Mouse (Mus musculus) midbrain, embryonic 13.5 days (tissue): Measurements from ENCODE around the gene Kdm2b. TPM values are rescaled to one million over a fixed set of nuclear protein-coding genes. Genes with fewer than 3 reads are reported as not detected.

Source experiments
- ATAC-seq: fragments of 200-750 bp; cut with Nextera tagmentation; 2 replicates; pipeline ENCODE4 v1.8.0; 2017; ENCODE audit warnings: mild to moderate bottlenecking, moderate TSS enrichment, moderate library complexity
- H3K27ac ChIP-seq: fragments of 300-500 bp; sonication (generic); 2 replicates; pipeline ENCODE4 v1.5.1; 2015; ENCODE audit warnings: inconsistent platforms, mild to moderate bottlenecking, moderate library complexity
- H3K27me3 ChIP-seq: fragments of 300-500 bp; sonication (generic); 2 replicates; pipeline ENCODE4 v1.6.1; 2015; ENCODE audit warnings: mild to moderate bottlenecking, inconsistent platforms
- H3K36me3 ChIP-seq: fragments of 300-500 bp; sonication (generic); 2 replicates; pipeline ENCODE4 v1.6.1; 2015; ENCODE audit warnings: mild to moderate bottlenecking, inconsistent platforms
- H3K4me1 ChIP-seq: fragments of 300-500 bp; sonication (generic); replicated peaks from 2 replicates; pipeline ENCODE4 v1.6.1; 2015; ENCODE audit warnings: inconsistent platforms
- H3K4me2 ChIP-seq: fragments of 300-500 bp; sonication (generic); replicated peaks from 2 replicates; pipeline ENCODE4 v1.6.1; 2015; ENCODE audit warnings: moderate library complexity, mild to moderate bottlenecking, inconsistent platforms
- H3K4me3 ChIP-seq: fragments of 300-500 bp; sonication (generic); replicated peaks from 2 replicates; pipeline ENCODE4 v1.5.1; 2015; ENCODE audit warnings: mild to moderate bottlenecking, inconsistent platforms
- H3K9ac ChIP-seq: fragments of 300-500 bp; sonication (generic); replicated peaks from 2 replicates; pipeline ENCODE4 v1.6.1; 2015; ENCODE audit warnings: mild to moderate bottlenecking, inconsistent platforms
- H3K9me3 ChIP-seq: fragments of 300-500 bp; sonication (generic); 2 replicates; pipeline ENCODE4 v1.6.1; 2016; ENCODE audit warnings: mild to moderate bottlenecking, inconsistent platforms
- WGBS: fragments of 180-500 bp; shearing (Covaris S2); methylation state at CpG from one replicate; pipeline ENCODE4 v1.1.7; 2015; 5-methylcytosine and 5-hydroxymethylcytosine counted together
- polyA plus RNA-seq: library from polyadenylated mRNA; unstranded; fragments of >200 nt; fragmentation: Nextera tagmentation; extraction: Ambion mirVana; gene quantifications from 2 replicates; pipeline ENCODE4 v1.2.1, GENCODE M21; 2015

Kdm2b gene
- polyA plus RNA-seq, 1 experiment from 2014 or later = 116 TPM

GRCm38 (mm10) chr5:123023049-123023448, 33.4 kb upstream of the Kdm2b start:
- H3K27ac ChIP-seq = no peak overlapping the region
- ATAC-seq = no peak
- no peaks in the 10 kb centered on the region for H3K36me3 ChIP-seq
- H3K4me2 ChIP-seq = no peak overlapping the region
- WGBS = 85% methylated on average over 6 of the region's 6 CpGs
- H3K4me3 ChIP-seq = no peak overlapping the region
- no peaks in the 10 kb centered on the region for H3K9me3 ChIP-seq
- H3K9ac ChIP-seq = no peak overlapping the region
- peaks cover 24% of the 10 kb centered on the region for H3K4me1 ChIP-seq
- no peaks in the 10 kb centered on the region for H3K27me3 ChIP-seq

DNA sequence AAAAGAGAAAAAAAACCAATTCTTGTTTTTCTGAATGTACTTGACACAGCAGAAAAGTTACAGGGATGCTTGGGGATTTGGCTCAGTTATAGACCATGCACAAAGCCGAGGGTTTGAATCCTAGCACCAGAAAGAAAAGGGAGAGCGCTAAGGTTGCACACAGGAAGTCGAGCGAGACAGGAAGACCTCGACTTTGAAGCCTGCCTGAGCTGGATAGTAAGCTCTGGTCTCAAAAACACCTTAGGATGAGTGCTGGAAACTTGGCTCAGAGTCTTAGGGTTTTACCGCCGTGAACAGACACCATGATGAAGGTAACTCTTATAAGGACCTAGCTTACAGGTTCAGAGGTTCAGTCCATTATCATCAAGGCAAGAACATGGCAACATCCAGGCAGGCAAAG, 31.8 kb upstream of the Kdm2b start:
- Histone ChIP-seq H3K9me3 (no peaks in the 10 kb centered on the region), H3K36me3 (no peaks in the 10 kb centered on the region), H3K27ac (no peak overlapping the region), H3K4me2 (no peak overlapping the region), H3K4me3 (no peak overlapping the region), H3K27me3 (no peaks in the 10 kb centered on the region), H3K4me1 (peaks cover 33% of the 10 kb centered on the region), H3K9ac (no peak overlapping the region)
- 93% methylated on average over 7 of the region's 7 CpGs for WGBS
- no peak for ATAC-seq

- WGBS = 91% methylated on average over 5 of the region's 5 CpGs
- no peak overlapping the region for H3K9ac ChIP-seq
- no peaks in the 10 kb centered on the region for H3K27me3 ChIP-seq
- H3K4me1 ChIP-seq = peaks cover 43% of the 10 kb centered on the region
- no peak overlapping the region for H3K4me3 ChIP-seq
- H3K27ac ChIP-seq = peak overlapping the region; percentile 77; the same call in 1 of the 2 replicates
- H3K4me2 ChIP-seq = no peak overlapping the region
- H3K9me3 ChIP-seq = no peaks in the 10 kb centered on the region
- no peak for ATAC-seq
- H3K36me3 ChIP-seq = no peaks in the 10 kb centered on the region
Measured at GRCm38 (mm10) chr5:123020426-123020825, 30.8 kb upstream of the Kdm2b start.

GRCm38 (mm10) chr5:123019336-123020016, 29.9 kb upstream of the Kdm2b start:
- Histone ChIP-seq H3K4me1 (peaks cover 46% of the 10 kb centered on the region), H3K27ac (peak overlapping the region; percentile 77), H3K9me3 (no peaks in the 10 kb centered on the region), H3K4me2 (peak overlapping the region; percentile 16), H3K27me3 (no peaks in the 10 kb centered on the region), H3K36me3 (no peaks in the 10 kb centered on the region), H3K9ac (0 out of 2 replicates have a peak overlapping the region, but pooled peaks have one; percentile 39), H3K4me3 (no peak overlapping the region)
- 0 out of 2 replicates have a peak, but pooled peaks have one; percentile 41 for ATAC-seq
- 37% methylated on average over 10 of the region's 10 CpGs for WGBS

DNA sequence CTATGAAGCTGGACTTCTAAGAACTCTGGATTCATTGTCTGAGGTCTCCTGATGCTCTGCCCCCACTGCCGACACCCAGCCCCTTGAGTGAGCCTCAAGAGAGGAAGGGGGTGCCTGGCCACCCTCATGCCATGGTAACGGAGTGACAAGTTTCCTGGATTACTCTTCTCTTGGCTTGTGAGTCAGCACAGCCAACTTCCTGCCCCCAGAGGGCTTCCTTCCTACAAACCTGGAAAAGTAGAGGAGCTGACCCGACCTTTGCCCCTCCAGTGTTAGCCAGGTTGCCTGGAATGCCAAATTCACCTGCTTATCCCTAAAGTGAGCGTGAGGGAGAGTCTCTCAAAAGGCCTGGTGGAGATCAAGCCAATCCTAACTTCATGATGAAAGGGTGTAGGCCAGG, 27.9 kb upstream of the Kdm2b start:
- Histone ChIP-seq H3K4me3 (no peak overlapping the region), H3K27ac (no peak overlapping the region), H3K9ac (no peak overlapping the region), H3K4me2 (no peak overlapping the region), H3K9me3 (no peaks in the 10 kb centered on the region), H3K4me1 (peaks cover 48% of the 10 kb centered on the region), H3K27me3 (no peaks in the 10 kb centered on the region), H3K36me3 (no peaks in the 10 kb centered on the region)
- WGBS = 83% methylated on average over 4 of the region's 4 CpGs
- no peak for ATAC-seq

- H3K4me2 ChIP-seq = peak overlapping the region; percentile 66
- ATAC-seq = no peak
- H3K27ac ChIP-seq = peak overlapping the region; percentile 93; the same call in 1 of the 2 replicates
- no peaks in the 10 kb centered on the region for H3K9me3 ChIP-seq
- peak overlapping the region; percentile 75 for H3K4me3 ChIP-seq
- WGBS = 24% methylated on average over 8 of the region's 8 CpGs
- peaks cover 48% of the 10 kb centered on the region for H3K4me1 ChIP-seq
- H3K36me3 ChIP-seq = no peaks in the 10 kb centered on the region
- no peaks in the 10 kb centered on the region for H3K27me3 ChIP-seq
- peak overlapping the region; percentile 84 for H3K9ac ChIP-seq
Measured at GRCm38 (mm10) chr5:123015915-123016314, 26.3 kb upstream of the Kdm2b start.

DNA sequence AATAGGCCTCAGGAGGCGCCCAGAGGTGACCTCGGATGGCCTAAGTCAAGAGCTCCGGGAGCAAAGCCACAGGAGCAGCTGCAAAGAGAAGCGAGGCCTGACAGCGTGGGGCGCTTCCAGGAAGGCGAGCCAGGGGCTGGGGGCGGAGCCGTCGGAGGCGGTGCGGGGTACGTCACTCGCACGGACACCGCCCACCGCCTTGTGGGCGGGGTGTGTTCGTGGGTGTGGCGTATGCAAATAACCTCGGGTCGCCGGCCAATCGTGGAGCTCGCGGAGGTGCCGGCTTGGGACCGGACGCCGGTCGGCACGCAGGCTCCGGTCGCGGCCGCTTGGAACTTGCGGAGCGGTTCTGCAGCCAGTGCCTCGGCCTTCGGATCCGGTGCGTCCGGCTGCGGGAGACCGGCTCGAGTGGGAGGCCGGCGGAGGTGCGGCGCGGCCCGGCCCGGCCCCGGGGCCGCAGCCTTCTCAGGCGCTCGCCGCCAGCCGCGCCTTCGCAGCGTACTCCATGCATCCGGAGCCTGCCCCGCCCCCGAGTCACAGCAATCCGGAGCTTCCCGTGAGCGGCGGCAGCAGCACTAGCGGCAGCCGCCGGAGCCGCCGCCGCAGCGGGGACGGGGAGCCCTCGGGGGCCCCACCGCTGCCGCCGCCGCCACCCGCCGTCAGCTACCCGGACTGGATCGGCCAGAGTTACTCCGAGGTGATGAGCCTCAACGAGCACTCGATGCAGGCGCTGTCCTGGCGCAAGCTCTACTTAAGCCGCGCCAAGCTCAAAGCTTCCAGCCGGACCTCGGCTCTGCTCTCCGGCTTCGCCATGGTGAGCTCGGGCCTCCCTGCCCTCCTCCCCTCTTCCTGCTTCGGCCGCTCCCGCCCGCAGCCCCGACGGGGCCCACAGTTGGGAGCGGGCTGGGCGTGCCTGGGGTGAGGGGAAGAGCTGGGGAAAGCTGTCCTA, 25.4 kb upstream of the Kdm2b start, which contains the start of gene Orai1:
Gene Orai1 (plus strand): TSS at position 322 of the 949 bp plus-strand sequence.
- WGBS = under 1% methylated on average over 91 of the region's 106 CpGs
- H3K4me3 ChIP-seq = peak within 1 kb of the TSS; percentile 75
- peaks cover 45% of the 10 kb centered on the region for H3K4me1 ChIP-seq
- H3K9ac ChIP-seq = peak within 1 kb of the TSS; percentile 84
- peak within 1 kb of the TSS; percentile 66 for H3K4me2 ChIP-seq
- peak; percentile 92 for ATAC-seq
- H3K36me3 ChIP-seq = no peaks in the 10 kb centered on the region
- peak within 1 kb of the TSS; percentile 93 for H3K27ac ChIP-seq
- no peaks in the 10 kb centered on the region for H3K9me3 ChIP-seq
- H3K27me3 ChIP-seq = no peaks in the 10 kb centered on the region

DNA sequence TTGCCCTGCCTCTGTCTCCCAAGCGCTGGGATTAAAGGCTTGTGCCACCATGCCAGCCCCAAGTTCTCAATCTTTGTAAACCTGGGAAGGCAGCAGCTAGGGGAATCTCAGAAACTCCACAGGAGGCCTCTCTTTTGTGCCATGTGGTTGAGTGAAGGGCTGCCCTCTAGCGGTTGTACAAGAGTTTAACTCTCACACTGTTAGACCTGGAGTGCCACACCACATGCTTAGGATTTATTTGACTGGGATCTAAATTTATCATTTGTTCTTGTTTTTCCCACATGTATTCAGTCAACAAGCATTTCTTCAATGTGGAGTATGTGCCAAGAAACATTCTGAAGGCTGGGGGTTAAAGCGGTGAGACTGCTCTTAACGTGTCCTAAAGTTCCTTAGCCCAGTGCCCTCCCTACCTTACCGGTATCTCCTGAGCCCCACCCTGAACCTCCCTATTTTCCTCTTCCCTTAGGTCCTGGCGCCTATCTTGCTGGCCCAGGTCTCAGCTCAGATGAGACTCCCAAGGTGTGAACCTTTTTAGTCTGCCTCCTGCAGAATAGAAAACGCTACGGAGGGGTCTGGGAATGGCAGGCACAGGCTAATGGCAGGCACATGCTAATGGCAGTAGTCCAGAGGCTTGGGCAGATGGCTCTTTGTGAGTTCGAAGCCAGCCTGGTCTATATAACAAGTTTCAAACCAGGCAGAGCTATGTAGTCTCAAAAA, 24.1 kb upstream of the Kdm2b start:
- Histone ChIP-seq H3K27ac (no peak overlapping the region), H3K4me3 (no peak overlapping the region), H3K27me3 (no peaks in the 10 kb centered on the region), H3K4me1 (peaks cover 32% of the 10 kb centered on the region), H3K4me2 (no peak overlapping the region), H3K9me3 (no peaks in the 10 kb centered on the region), H3K36me3 (no peaks in the 10 kb centered on the region), H3K9ac (no peak overlapping the region)
- ATAC-seq = no peak
- WGBS = 60% methylated on average over 9 of the region's 9 CpGs

DNA sequence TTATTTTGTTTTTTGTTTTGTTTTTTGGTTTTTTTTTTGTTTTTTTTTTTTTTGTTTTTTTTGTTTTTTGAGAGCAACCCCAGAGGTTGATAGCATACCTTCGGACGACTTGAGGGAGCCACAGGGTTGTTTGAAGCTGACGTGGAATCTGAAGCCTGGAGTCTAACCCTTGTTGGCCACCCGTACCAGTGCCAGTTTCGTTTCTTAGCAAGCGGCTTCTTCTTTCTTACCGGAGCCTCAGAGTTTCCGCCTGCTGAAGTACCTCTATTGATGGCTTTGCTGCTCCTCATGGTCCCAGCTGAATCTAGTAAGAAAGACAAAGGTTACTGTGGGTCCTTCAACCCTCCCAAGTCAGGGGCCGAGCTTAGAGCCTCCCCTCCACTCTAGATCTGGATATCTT, 22.1 kb upstream of the Kdm2b start:
- ATAC-seq = no peak

DNA sequence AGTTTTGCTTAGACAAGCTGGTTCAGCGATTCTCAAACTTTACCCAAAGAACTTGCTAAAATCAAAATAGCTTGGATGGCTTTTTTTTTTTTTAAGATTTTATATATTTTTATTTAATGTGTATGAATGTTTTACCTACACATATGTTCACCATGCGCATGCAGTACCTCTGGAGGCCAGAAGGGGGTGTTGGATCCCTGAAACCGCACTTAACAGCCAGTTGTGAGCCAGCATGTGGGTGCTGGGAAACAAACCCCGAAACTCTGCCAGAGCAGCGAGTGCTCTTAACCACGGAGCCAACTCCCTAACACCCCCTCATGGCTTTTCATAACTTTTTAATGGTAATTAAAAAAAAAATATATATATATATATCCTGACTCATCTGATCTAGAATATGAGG, 21.2 kb upstream of the Kdm2b start:
- H3K36me3 ChIP-seq = no peaks in the 10 kb centered on the region
- WGBS = 93% methylated on average over 6 of the region's 6 CpGs
- H3K4me2 ChIP-seq = no peak overlapping the region
- H3K4me3 ChIP-seq = no peak overlapping the region
- no peak overlapping the region for H3K9ac ChIP-seq
- ATAC-seq = no peak
- H3K9me3 ChIP-seq = no peaks in the 10 kb centered on the region
- no peaks in the 10 kb centered on the region for H3K27me3 ChIP-seq
- H3K4me1 ChIP-seq = peaks cover 18% of the 10 kb centered on the region
- H3K27ac ChIP-seq = no peak overlapping the region

More for the DNA sequence above, 22.1 kb upstream of the Kdm2b start:
- Histone ChIP-seq H3K27me3 (no peaks in the 10 kb centered on the region), H3K4me2 (no peak overlapping the region), H3K9me3 (no peaks in the 10 kb centered on the region), H3K36me3 (no peaks in the 10 kb centered on the region), H3K4me1 (peaks cover 17% of the 10 kb centered on the region), H3K27ac (no peak overlapping the region), H3K4me3 (no peak overlapping the region), H3K9ac (no peak overlapping the region)
- WGBS = 97% methylated on average over 9 of the region's 9 CpGs

DNA sequence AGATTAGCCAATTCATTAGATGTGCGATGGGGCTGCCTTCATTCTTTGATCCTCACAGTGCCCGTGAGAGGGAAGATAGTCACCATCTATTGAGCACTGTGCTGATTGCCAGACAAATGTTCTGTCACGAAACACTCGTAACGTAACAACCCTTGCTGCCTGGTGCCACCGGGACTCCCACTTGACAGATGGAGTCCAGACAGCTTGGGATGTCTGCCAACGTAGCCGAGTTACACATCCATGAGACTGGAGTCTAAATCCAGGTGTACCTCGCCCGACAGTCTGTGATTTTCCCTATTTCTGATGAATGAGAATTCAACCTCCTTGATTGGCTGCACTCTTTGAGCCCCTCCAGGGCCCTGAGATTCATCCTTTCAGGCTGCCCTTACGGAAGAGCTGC, 20.2 kb upstream of the Kdm2b start:
- WGBS = 79% methylated on average over 11 of the region's 11 CpGs
- H3K4me1 ChIP-seq = peaks cover 17% of the 10 kb centered on the region

More for the DNA sequence above, 20.2 kb upstream of the Kdm2b start:
- H3K36me3 ChIP-seq = no peaks in the 10 kb centered on the region
- H3K9me3 ChIP-seq = no peaks in the 10 kb centered on the region
- no peak for ATAC-seq
- no peaks in the 10 kb centered on the region for H3K27me3 ChIP-seq
- H3K27ac ChIP-seq = no peak overlapping the region
- H3K4me2 ChIP-seq = no peak overlapping the region
- H3K9ac ChIP-seq = no peak overlapping the region
- no peak overlapping the region for H3K4me3 ChIP-seq
